Mouse (Mus musculus) erythroblast, adult 5-6 weeks (primary cell): ENCODE measurements around the gene Gzmm. TPM values are rescaled to one million over a fixed set of nuclear protein-coding genes. Genes with fewer than 3 reads are reported as not detected.
"Not testable (repeated sequence)": the region's sequence is repeated elsewhere in the genome, so short reads cannot be mapped to it uniquely, and the experiment has no call there.

ENCODE experiments used
- ATAC-seq: replicated peaks from 2 replicates; pipeline ENCODE4 v1.8.0; 2016; ENCODE audit warnings: moderate number of reproducible peaks, mild to moderate bottlenecking, moderate TSS enrichment, inconsistent platforms; ENCODE audit not compliant: poor library complexity, low FRiP score, severe bottlenecking
- total RNA-seq, 2 experiments: library from RNA; stranded (forward) in 1 of 2; stranded (reverse) in 1 of 2; fragments of 150-400 nt in 1 of 2; fragments of 200-764, 138-1000 nt in 1 of 2; gene quantifications; 2 replicates each; pipeline versions ENCODE4 v1.2.3 to v1.2.4; 2015 to 2017; ENCODE audit warnings: low replicate concordance in 2 of 2

Gene Gzmm
- total RNA-seq, 2 experiments from 2014 or later: not detected

- no peak for ATAC-seq
Observed at GRCm38 (mm10) chr10:79697916-79698315, 9.1 kb downstream of the Gzmm start.

GRCm38 (mm10) chr10:79698459-79698858 is 9.6 kb downstream of the Gzmm start:
- ATAC-seq: no peak

GRCm38 (mm10) chr10:79700676-79701075 is 11.9 kb downstream of the Gzmm start:
- ATAC-seq: no peak

GRCm38 (mm10) chr10:79701443-79702129 is 12.8 kb downstream of the Gzmm start:
- ATAC-seq: no peak

- ATAC-seq: not testable (repeated sequence)
Observed at GRCm38 (mm10) chr10:79702970-79703369, 14.2 kb downstream of the Gzmm start.

GRCm38 (mm10) chr10:79703541-79703940 is 14.7 kb downstream of the Gzmm start:
- no peak for ATAC-seq

- ATAC-seq: peak; percentile 77
Observed at GRCm38 (mm10) chr10:79704065-79704969, 15.5 kb downstream of the Gzmm start, which contains the start of gene Bsg. Bsg (plus strand) TSS chr10:79704491.

- peak; percentile 16 for ATAC-seq
Observed at GRCm38 (mm10) chr10:79704970-79705360, 16.1 kb downstream of the Gzmm start.

GRCm38 (mm10) chr10:79705951-79706350 is 17.1 kb downstream of the Gzmm start:
- ATAC-seq: peak; percentile 78

GRCm38 (mm10) chr10:79706406-79707094 is 17.7 kb downstream of the Gzmm start:
- peak; percentile 8 for ATAC-seq

GRCm38 (mm10) chr10:79707162-79707561 is 18.3 kb downstream of the Gzmm start:
- ATAC-seq: 0 out of 2 replicates have a peak, but pooled peaks have one; percentile 5

GRCm38 (mm10) chr10:79707759-79708158 is 18.9 kb downstream of the Gzmm start:
- ATAC-seq: no peak

- no peak for ATAC-seq
Observed at GRCm38 (mm10) chr10:79708668-79709067, 19.8 kb downstream of the Gzmm start.

GRCm38 (mm10) chr10:79709307-79709706 is 20.5 kb downstream of the Gzmm start:
- ATAC-seq: no peak

- ATAC-seq: peak; percentile 25
Observed at GRCm38 (mm10) chr10:79712029-79712428, 23.2 kb downstream of the Gzmm start.

- ATAC-seq: peak; percentile 85
Observed at GRCm38 (mm10) chr10:79712499-79713126, 23.8 kb downstream of the Gzmm start.

GRCm38 (mm10) chr10:79713163-79713562 is 24.3 kb downstream of the Gzmm start:
- no peak for ATAC-seq

GRCm38 (mm10) chr10:79714996-79715395 is 26.2 kb downstream of the Gzmm start:
- no peak for ATAC-seq

- no peak for ATAC-seq
Observed at GRCm38 (mm10) chr10:79716254-79716987, 27.6 kb downstream of the Gzmm start, which contains the start of gene Hcn2. Hcn2 (plus strand) TSS chr10:79716634.
